Mouse (Mus musculus): ENCODE results near the gene Fggy.

The Fggy gene

GRCm38 (mm10) chr4:95860601-95861000, 303.3 kb downstream of the Fggy start:
- no peak for DNase-seq (ENCODE audit: low read depth, low spot score)

GRCm38 (mm10) chr4:95861074-95861473, 303.8 kb downstream of the Fggy start:
- DNase-seq (ENCODE audit: low read depth, low spot score): no peak

DNA sequence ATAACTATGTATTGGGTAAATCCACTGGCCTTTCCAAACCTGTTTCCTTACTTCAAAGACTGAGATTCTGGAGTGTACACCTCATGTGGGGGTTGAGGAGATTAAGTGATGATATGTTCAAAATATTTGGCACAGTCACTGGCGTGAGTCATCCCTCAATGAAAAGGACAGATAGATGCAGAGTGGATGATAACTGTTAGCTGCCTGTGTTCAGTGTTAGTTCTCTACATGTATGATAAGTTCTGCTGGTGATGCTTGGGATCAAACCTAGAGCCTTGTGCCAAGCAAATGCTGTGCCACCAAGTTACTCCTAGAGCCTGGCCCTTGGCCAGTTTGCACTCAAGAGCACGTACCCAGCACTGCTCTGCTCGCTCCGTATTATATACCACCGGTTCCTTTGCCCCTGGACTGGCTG, 304.4 kb downstream of the Fggy start:
- DNase-seq (ENCODE audit: low read depth, low spot score): no peak

DNA sequence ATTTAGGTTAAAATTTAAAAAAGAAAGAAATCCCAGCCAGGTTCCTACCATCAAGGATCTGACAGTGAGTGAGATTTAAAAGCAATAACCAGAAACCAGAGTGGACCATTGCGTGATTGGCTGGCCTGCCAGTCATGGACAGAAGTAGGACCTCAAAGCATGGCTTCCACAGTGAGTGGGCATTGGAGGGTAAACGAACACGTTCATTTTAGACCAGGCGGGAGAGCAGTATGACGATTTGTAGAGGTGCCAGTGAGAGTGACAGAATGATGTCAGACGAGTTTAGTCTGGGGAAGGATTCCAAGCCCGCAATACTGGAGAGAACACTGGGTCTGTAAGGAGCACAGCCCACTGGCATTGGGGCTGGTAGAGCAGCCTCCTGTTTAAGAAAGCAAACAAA, 305.0 kb downstream of the Fggy start:
- no peak for DNase-seq (ENCODE audit: low read depth, low spot score)

DNA sequence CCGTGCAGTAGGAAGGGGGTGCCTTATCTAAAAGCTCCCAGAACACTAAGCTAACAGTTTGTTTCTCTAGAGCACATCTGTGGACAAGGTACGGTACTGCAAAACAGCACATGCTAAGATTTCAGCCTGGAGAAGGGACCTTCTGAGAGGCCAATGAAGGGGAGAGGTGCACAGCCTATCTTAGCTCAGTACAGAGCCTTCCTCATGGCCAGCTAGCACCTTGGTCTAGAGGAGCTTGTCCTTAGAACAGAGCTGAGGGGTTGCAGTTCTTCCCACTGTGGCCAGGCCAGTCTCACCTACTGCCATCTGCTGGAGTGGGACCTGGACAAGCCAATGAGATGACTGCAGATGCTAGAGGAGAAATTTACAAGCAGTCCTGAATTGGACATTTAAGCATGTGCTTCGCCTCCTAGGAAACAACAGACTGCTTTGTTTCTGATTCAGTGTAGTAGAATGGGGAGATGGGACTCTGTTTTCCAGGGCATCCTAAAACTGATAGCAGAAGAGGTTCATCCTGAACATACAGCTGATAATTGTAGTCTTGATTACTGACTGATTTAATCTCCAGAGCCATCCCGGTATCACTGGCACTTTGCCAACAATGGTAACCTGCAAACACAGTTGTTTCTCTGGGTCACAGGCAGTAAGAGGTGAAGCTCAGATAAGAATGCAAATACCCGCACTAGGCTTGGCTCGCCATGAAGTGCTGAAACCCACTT, 305.6 kb downstream of the Fggy start:
- DNase-seq (ENCODE audit: low read depth, low spot score): no peak

DNA sequence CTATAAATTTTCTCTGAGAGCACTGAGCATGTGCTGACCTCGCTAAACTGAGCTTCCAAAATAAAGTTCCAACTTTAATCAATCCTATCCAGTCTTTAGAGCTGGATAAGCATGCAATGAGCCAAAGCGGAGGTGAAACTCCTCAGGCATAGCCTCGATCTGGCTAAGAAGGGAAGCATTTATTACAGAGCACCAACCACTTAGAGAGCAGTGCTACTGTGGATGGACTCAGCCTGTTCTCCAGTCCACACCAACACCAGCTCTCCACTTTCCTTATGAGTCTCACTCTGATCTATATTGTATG, 306.1 kb downstream of the Fggy start:
- DNase-seq (ENCODE audit: low read depth, low spot score): no peak

DNA sequence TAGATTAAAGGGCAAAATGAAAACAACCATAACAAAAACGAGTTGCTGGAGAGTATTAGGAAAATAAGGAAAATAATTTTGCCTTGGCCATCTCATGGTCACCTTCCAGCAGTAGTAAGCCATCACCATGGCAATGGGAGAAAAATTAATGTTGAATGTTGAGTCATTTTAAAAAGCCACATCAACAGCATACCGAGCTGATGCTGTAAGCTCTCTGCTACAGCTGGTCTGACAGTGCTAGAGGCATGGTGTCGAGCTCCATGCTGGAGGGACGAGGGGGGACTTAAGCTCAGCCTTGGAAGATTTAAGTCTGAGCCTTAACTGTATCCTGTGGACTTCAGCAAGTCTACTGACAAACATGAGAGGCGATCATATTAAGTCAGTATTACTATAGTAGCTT, 307.9 kb downstream of the Fggy start:
- no peak for DNase-seq (ENCODE audit: low read depth, low spot score)

GRCm38 (mm10) chr4:95865882-95866281, 308.6 kb downstream of the Fggy start:
- no peak for DNase-seq (ENCODE audit: low read depth, low spot score)

GRCm38 (mm10) chr4:95867103-95867502, 309.8 kb downstream of the Fggy start:
- no peak for DNase-seq (ENCODE audit: low read depth, low spot score)

DNA sequence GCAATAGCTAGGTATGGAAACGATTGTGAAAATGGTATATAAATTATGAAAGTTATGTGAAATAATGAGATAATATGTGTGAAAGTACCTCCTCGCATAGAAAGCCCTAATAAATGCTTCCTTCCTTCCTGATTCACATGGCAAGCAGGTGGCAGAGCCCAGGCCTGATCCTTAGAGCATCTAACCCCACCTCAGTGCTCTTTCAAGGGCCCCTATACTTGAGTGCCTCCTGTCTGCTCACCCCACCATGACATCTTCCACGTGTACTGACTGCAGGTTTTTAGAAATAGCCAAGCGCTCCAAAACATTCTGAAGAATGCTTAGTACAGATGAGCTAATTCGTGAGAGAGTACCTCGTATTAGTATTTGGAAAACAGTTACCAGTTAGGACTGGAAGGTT, 311.0 kb downstream of the Fggy start:
- DNase-seq (ENCODE audit: low read depth, low spot score): no peak

DNA sequence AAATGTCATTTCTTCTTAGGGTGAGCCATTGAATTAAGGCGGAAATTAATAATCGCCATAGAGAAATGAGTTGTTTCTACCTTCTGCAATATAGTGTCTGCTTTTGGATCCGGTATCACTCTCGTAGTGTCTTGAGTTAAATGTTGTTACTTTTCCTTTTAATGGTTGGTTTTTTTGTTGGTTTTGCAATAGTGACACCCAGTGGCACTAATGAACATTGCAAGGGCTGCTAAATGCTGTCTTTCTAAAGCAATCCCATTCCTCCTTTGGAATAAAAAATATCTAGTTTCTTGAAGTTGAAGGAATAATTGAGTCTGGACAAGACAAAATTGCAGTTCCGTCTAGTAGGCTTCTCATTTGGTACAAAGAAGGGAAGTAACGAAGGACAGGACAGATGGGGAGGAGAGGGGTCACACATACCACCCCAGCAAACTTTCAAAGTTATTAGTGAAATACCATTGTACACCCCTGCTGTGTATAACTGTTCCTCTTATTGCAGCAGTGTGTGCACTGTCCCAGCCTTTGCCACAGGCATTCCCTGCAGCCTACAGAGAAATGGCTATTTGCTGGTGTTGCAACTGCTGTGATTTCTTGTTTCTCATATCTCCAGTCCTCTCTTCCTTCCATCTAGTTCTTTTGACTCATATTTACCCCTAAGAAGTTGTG, 314.0 kb downstream of the Fggy start:
- peak; percentile 28 for DNase-seq (ENCODE audit: low read depth, low spot score)

GRCm38 (mm10) chr4:95875896-95876295, 318.6 kb downstream of the Fggy start:
- DNase-seq (ENCODE audit: low read depth, low spot score): no peak

- DNase-seq (ENCODE audit: low read depth, low spot score): no peak
These were observed 320.1 kb downstream of the Fggy start for GRCm38 (mm10) chr4:95877436-95877835.

GRCm38 (mm10) chr4:95881751-95882350, 324.5 kb downstream of the Fggy start:
- DNase-seq (ENCODE audit: low read depth, low spot score): no peak

DNA sequence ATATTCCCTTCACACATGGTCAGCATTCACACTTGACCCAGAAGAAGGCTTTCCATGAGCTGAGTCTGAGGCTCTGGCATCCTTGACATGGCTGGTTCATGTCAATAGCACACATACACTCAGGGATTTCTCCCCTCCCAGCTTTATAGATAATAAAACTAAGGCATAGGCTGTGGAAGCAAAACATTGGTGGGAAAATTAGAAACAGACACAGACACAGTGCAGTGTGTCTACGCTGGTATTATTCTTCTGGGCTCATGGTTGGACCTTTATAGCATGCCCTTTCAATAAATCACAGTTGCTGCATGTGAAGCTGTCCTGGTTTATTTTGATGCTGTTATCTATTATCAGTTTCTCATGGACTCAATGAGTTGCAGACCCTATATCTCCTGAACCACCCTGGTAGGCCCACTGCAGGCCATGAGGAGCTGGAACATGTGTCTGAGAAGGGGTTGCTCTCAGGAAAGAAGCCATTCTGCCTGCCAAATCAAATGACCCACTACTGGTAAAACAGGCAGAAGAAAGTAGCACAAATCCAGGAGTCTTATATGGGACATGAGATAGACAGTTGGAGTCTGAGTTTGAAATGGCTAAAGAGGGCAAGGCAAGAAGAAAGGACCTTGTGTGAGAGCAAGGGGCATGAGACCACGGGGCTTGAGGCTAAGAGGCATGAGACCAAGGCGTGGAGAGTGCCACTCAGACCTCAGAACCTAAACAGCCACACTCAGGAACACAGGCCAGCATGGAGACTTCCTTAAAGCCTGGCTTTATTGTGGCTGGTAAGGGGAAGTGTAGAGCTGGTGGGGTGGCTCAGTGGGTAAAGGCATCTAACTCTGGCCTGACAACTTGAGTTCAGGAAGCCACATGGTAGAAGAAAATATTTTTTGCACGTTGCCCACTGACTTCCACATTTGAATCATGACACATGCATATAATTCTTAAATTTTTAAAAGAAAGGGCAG, 327.2 kb downstream of the Fggy start:
- DNase-seq (ENCODE audit: low read depth, low spot score): no peak

- DNase-seq (ENCODE audit: low read depth, low spot score): no peak
These were observed 338.0 kb downstream of the Fggy start for GRCm38 (mm10) chr4:95895199-95895754.

DNA sequence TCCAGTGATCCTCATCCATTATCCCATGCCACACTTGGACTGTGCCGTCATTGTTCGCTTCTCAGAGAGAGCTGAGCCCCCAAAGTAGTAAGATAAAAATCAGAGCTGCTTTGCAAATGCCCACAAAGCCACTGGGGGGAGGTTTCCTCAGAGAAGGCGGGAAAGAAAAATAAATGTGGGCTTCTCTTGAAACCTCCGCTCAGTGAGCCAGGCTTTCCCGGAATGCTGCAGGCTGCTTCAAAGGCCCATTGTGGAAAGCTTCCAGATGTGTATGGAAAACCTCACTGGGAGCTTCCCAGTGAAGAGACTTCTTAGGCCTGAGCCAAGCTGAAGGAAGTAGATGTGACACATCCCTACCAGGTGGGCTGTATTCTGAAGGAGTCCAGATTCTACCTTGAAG, 339.3 kb downstream of the Fggy start:
- no peak for DNase-seq (ENCODE audit: low read depth, low spot score)

GRCm38 (mm10) chr4:95897236-95897874, 340.0 kb downstream of the Fggy start:
- no peak for DNase-seq (ENCODE audit: low read depth, low spot score)

- DNase-seq (ENCODE audit: low read depth, low spot score): no peak
These were observed 341.4 kb downstream of the Fggy start for GRCm38 (mm10) chr4:95898714-95899113.

GRCm38 (mm10) chr4:95899926-95900712, 342.8 kb downstream of the Fggy start:
- no peak for DNase-seq (ENCODE audit: low read depth, low spot score)

All from retina, adult 2 months (tissue).